Mouse (Mus musculus): ENCODE measurements around the gene Hdac7.
"Not testable (repeated sequence)": the region's sequence is repeated elsewhere in the genome, so short reads cannot be mapped to it uniquely, and the experiment has no call there.

Hdac7 gene

GRCm38 (mm10) chr15:97875784-97876183 is 31.5 kb upstream of the Hdac7 start:
- Histone ChIP-seq H3K9me3 (ENCODE audit: low read length) (peaks cover 5% of the 10 kb centered on the region), H3K36me3 (ENCODE audit: insufficient read depth, low read length) (no peaks in the 10 kb centered on the region), H3K4me1 (replicated peaks; ENCODE audit: low read depth, low read length) (peaks cover 22% of the 10 kb centered on the region), H3K27me3 (ENCODE audit: insufficient read depth, low read length) (peaks cover 4% of the 10 kb centered on the region; the same call in 1 of the 2 replicates), H3K4me3 (replicated peaks; ENCODE audit: low read length) (no peak overlapping the region)
- TF ChIP-seq CTCF (conservative IDR thresholded peaks at IDR 0.05; ENCODE audit: low read length) (no peak), NANOG (IDR thresholded peaks at IDR 0.05; ENCODE audit: borderline replicate concordance, low read length) (no peak), POU5F1 (IDR thresholded peaks at IDR 0.05; ENCODE audit: borderline replicate concordance, low read length) (no peak)

GRCm38 (mm10) chr15:97873717-97874116 is 29.4 kb upstream of the Hdac7 start:
- Histone ChIP-seq H3K36me3 (ENCODE audit: insufficient read depth, low read length) (no peaks in the 10 kb centered on the region), H3K27me3 (ENCODE audit: insufficient read depth, low read length) (peaks cover 3% of the 10 kb centered on the region; the same call in 1 of the 2 replicates), H3K4me1 (replicated peaks; ENCODE audit: low read depth, low read length) (peaks cover 37% of the 10 kb centered on the region), H3K4me3 (replicated peaks; ENCODE audit: low read length) (no peak overlapping the region), H3K9me3 (ENCODE audit: low read length) (no peaks in the 10 kb centered on the region)
- no peak for TF ChIP-seq NANOG (IDR thresholded peaks at IDR 0.05; ENCODE audit: borderline replicate concordance, low read length)
- TF ChIP-seq CTCF (conservative IDR thresholded peaks at IDR 0.05; ENCODE audit: low read length) = no peak
- no peak for TF ChIP-seq POU5F1 (IDR thresholded peaks at IDR 0.05; ENCODE audit: borderline replicate concordance, low read length)

GRCm38 (mm10) chr15:97872161-97872560 is 27.9 kb upstream of the Hdac7 start:
- no peaks in the 10 kb centered on the region for H3K36me3 ChIP-seq (ENCODE audit: insufficient read depth, low read length)
- no peak overlapping the region for H3K4me3 ChIP-seq (replicated peaks; ENCODE audit: low read length)
- TF ChIP-seq CTCF (conservative IDR thresholded peaks at IDR 0.05; ENCODE audit: low read length) (no peak), POU5F1 (IDR thresholded peaks at IDR 0.05; ENCODE audit: borderline replicate concordance, low read length) (no peak), NANOG (IDR thresholded peaks at IDR 0.05; ENCODE audit: borderline replicate concordance, low read length) (no peak)
- H3K4me1 ChIP-seq (replicated peaks; ENCODE audit: low read depth, low read length) = peaks cover 38% of the 10 kb centered on the region
- no peaks in the 10 kb centered on the region for H3K9me3 ChIP-seq (ENCODE audit: low read length)
- H3K27me3 ChIP-seq (ENCODE audit: insufficient read depth, low read length) = no peaks in the 10 kb centered on the region

- H3K9me3 ChIP-seq (ENCODE audit: low read length) = peaks cover under 1% of the 10 kb centered on the region; the same call in 1 of the 2 replicates
- no peaks in the 10 kb centered on the region for H3K36me3 ChIP-seq (ENCODE audit: insufficient read depth, low read length)
- TF ChIP-seq NANOG (IDR thresholded peaks at IDR 0.05; ENCODE audit: borderline replicate concordance, low read length) = no peak
- no peak for TF ChIP-seq CTCF (conservative IDR thresholded peaks at IDR 0.05; ENCODE audit: low read length)
- no peak for TF ChIP-seq POU5F1 (IDR thresholded peaks at IDR 0.05; ENCODE audit: borderline replicate concordance, low read length)
- H3K27me3 ChIP-seq (ENCODE audit: insufficient read depth, low read length) = no peaks in the 10 kb centered on the region
- H3K4me3 ChIP-seq (replicated peaks; ENCODE audit: low read length) = no peak overlapping the region
- H3K4me1 ChIP-seq (replicated peaks; ENCODE audit: low read depth, low read length) = peaks cover 33% of the 10 kb centered on the region
Observed at GRCm38 (mm10) chr15:97871055-97872030, 27.0 kb upstream of the Hdac7 start.

- H3K36me3 ChIP-seq (ENCODE audit: insufficient read depth, low read length); H3K27me3 ChIP-seq (ENCODE audit: insufficient read depth, low read length); H3K4me3 ChIP-seq (replicated peaks; ENCODE audit: low read length); H3K9me3 ChIP-seq (ENCODE audit: low read length): not testable (repeated sequence)
- H3K4me1 ChIP-seq (replicated peaks; ENCODE audit: low read depth, low read length) = peaks cover 27% of the 10 kb centered on the region
Observed at GRCm38 (mm10) chr15:97870116-97870515, 25.8 kb upstream of the Hdac7 start.

GRCm38 (mm10) chr15:97868985-97869384 is 24.7 kb upstream of the Hdac7 start:
- Histone ChIP-seq H3K27me3 (ENCODE audit: insufficient read depth, low read length) (peaks cover 2% of the 10 kb centered on the region), H3K36me3 (ENCODE audit: insufficient read depth, low read length) (no peaks in the 10 kb centered on the region), H3K4me1 (replicated peaks; ENCODE audit: low read depth, low read length) (peaks cover 28% of the 10 kb centered on the region), H3K9me3 (ENCODE audit: low read length) (peaks cover 4% of the 10 kb centered on the region; the same call in 1 of the 2 replicates), H3K4me3 (replicated peaks; ENCODE audit: low read length) (no peak overlapping the region)
- TF ChIP-seq NANOG (IDR thresholded peaks at IDR 0.05; ENCODE audit: borderline replicate concordance, low read length) = no peak
- no peak for TF ChIP-seq POU5F1 (IDR thresholded peaks at IDR 0.05; ENCODE audit: borderline replicate concordance, low read length)
- no peak for TF ChIP-seq CTCF (conservative IDR thresholded peaks at IDR 0.05; ENCODE audit: low read length)

- no peaks in the 10 kb centered on the region for H3K36me3 ChIP-seq (ENCODE audit: insufficient read depth, low read length)
- peaks cover 18% of the 10 kb centered on the region for H3K27me3 ChIP-seq (ENCODE audit: insufficient read depth, low read length)
- H3K4me3 ChIP-seq (replicated peaks; ENCODE audit: low read length) = no peak overlapping the region
- TF ChIP-seq NANOG (IDR thresholded peaks at IDR 0.05; ENCODE audit: borderline replicate concordance, low read length) (no peak), CTCF (conservative IDR thresholded peaks at IDR 0.05; ENCODE audit: low read length) (peak; percentile 74)
- H3K4me1 ChIP-seq (replicated peaks; ENCODE audit: low read depth, low read length) = peaks cover 34% of the 10 kb centered on the region
- peaks cover 4% of the 10 kb centered on the region; the same call in 1 of the 2 replicates for H3K9me3 ChIP-seq (ENCODE audit: low read length)
Observed at GRCm38 (mm10) chr15:97865988-97866387, 21.7 kb upstream of the Hdac7 start.

GRCm38 (mm10) chr15:97865175-97865574 is 20.9 kb upstream of the Hdac7 start:
- Histone ChIP-seq H3K36me3 (ENCODE audit: insufficient read depth, low read length) (no peaks in the 10 kb centered on the region), H3K4me1 (replicated peaks; ENCODE audit: low read depth, low read length) (peaks cover 29% of the 10 kb centered on the region), H3K27me3 (ENCODE audit: insufficient read depth, low read length) (peaks cover 18% of the 10 kb centered on the region), H3K9me3 (ENCODE audit: low read length) (peaks cover 4% of the 10 kb centered on the region; the same call in 1 of the 2 replicates), H3K4me3 (replicated peaks; ENCODE audit: low read length) (no peak overlapping the region)
- no peak for TF ChIP-seq NANOG (IDR thresholded peaks at IDR 0.05; ENCODE audit: borderline replicate concordance, low read length)
- TF ChIP-seq CTCF (conservative IDR thresholded peaks at IDR 0.05; ENCODE audit: low read length) = no peak
- TF ChIP-seq POU5F1 (IDR thresholded peaks at IDR 0.05; ENCODE audit: borderline replicate concordance, low read length) = no peak

All from E14TG2a.4 (cell line).